Mouse (Mus musculus) lung, adult 2 months (tissue): ENCODE measurements around the gene Hmg20a.

ENCODE experiments used
- CTCF ChIP-seq: fragments of 200-500 bp; IDR thresholded peaks from 2 replicates; pipeline ENCODE4 v1.5.1; 2011; ENCODE audit warnings: mild to moderate bottlenecking, low read length, control low read depth; ENCODE audit not compliant: insufficient read depth
- POLR2A ChIP-seq: fragments of 200-500 bp; IDR thresholded peaks from 2 replicates; pipeline ENCODE4 v1.6.1; 2011; ENCODE audit warnings: low read depth, mild to moderate bottlenecking, control low read depth, low read length, borderline replicate concordance; ENCODE audit errors: extremely low read depth

- TF ChIP-seq POLR2A (no peak), CTCF (no peak)
Observed at GRCm38 (mm10) chr9:56522281-56522680, 103.9 kb downstream of the Hmg20a start.
